Mouse (Mus musculus) layer of hippocampus, adult 9-11 months (tissue): ENCODE results near the gene Serf2.
"Not testable (repeated sequence)": the region's sequence is repeated elsewhere in the genome, so short reads cannot be mapped to it uniquely, and the experiment has no call there.

Experiments
- DNase-seq: peaks from one replicate; pipeline ENCODE4 v3.0.0; 2022

Serf2 gene

GRCm38 (mm10) chr2:121448136-121448535 lies 859 bp upstream of the Serf2 start:
- no peak for DNase-seq

- no peak for DNase-seq
Measured at GRCm38 (mm10) chr2:121449545-121450011, 583 bp downstream of the Serf2 start.

GRCm38 (mm10) chr2:121450093-121450492 lies 1.1 kb downstream of the Serf2 start:
- DNase-seq, result no peak

- no peak for DNase-seq
Measured at GRCm38 (mm10) chr2:121452361-121452760, 3.4 kb downstream of the Serf2 start.

GRCm38 (mm10) chr2:121452990-121453389 lies 4.0 kb downstream of the Serf2 start, which contains the start of gene Hypk:
TSS of gene Hypk (plus strand) at chr2:121453290.
- DNase-seq, result no peak

- no peak for DNase-seq
Measured at GRCm38 (mm10) chr2:121453917-121454316, 4.9 kb downstream of the Serf2 start.

- no peak for DNase-seq
Measured at GRCm38 (mm10) chr2:121455534-121455933, 6.5 kb downstream of the Serf2 start.

GRCm38 (mm10) chr2:121456692-121457642 lies 8.0 kb downstream of the Serf2 start, which contains the start of gene Serinc4:
TSS of gene Serinc4 (minus strand) at chr2:121456781.
- peak; percentile 81 for DNase-seq

GRCm38 (mm10) chr2:121460071-121460470 lies 11.1 kb downstream of the Serf2 start:
- DNase-seq, result no peak

- not testable (repeated sequence) for DNase-seq
Measured at GRCm38 (mm10) chr2:121468982-121469381, 20.0 kb downstream of the Serf2 start.

- not testable (repeated sequence) for DNase-seq
Measured at GRCm38 (mm10) chr2:121472783-121473182, 23.8 kb downstream of the Serf2 start.

GRCm38 (mm10) chr2:121473301-121474179 lies 24.5 kb downstream of the Serf2 start, which contains the start of gene Mfap1b:
TSS of gene Mfap1b (minus strand) at chr2:121474067.
- peak; percentile 88 for DNase-seq

- DNase-seq, result no peak
Measured at GRCm38 (mm10) chr2:121474180-121474535, 25.2 kb downstream of the Serf2 start.

GRCm38 (mm10) chr2:121475306-121475705 lies 26.3 kb downstream of the Serf2 start:
- not testable (repeated sequence) for DNase-seq

GRCm38 (mm10) chr2:121477491-121478266 lies 28.7 kb downstream of the Serf2 start:
- no peak for DNase-seq

- DNase-seq, result no peak
Measured at GRCm38 (mm10) chr2:121480498-121480897, 31.5 kb downstream of the Serf2 start.

- DNase-seq, result not testable (repeated sequence)
Measured at GRCm38 (mm10) chr2:121480916-121481315, 31.9 kb downstream of the Serf2 start.

GRCm38 (mm10) chr2:121483576-121483975 lies 34.6 kb downstream of the Serf2 start:
- DNase-seq, result no peak

GRCm38 (mm10) chr2:121484403-121484802 lies 35.4 kb downstream of the Serf2 start:
- not testable (repeated sequence) for DNase-seq

- DNase-seq, result not testable (repeated sequence)
Measured at GRCm38 (mm10) chr2:121501550-121501949, 52.6 kb downstream of the Serf2 start.

GRCm38 (mm10) chr2:121505942-121506882 lies 57.2 kb downstream of the Serf2 start, which contains the start of the genes Mfap1a and Wdr76:
TSS of gene Mfap1a (minus strand) at chr2:121506665.
TSS of gene Wdr76 (plus strand) at chr2:121506723.
- peak; percentile 88 for DNase-seq
